Mouse (Mus musculus) 3T3-L1 (cell line): ENCODE results near the gene Kalrn.

Source experiments
- DNase-seq: peaks from one replicate; pipeline ENCODE4 v3.0.0-alpha.2; 2015; ENCODE audit warnings: low read depth, low spot score

Kalrn gene

DNA sequence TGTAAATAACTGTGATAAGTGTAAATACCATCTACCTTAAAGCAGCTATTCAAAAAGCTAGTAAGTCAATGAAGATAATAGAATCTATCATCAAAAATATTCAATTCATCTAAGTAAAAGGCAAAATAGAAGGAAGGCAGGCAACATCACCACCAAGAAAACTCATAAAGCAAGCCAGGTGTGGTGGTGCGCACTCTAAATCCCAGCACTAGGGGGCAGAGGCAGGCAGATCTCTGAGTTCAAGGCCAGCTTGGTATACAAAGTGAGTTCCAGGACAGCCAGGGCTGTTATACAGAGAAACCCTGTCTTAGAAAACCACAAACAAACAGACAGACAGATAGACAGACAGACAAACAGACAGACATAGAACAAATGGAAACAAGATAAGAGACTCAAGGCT lies 305.6 kb downstream of the Kalrn start:
- DNase-seq: peak; percentile 39

DNA sequence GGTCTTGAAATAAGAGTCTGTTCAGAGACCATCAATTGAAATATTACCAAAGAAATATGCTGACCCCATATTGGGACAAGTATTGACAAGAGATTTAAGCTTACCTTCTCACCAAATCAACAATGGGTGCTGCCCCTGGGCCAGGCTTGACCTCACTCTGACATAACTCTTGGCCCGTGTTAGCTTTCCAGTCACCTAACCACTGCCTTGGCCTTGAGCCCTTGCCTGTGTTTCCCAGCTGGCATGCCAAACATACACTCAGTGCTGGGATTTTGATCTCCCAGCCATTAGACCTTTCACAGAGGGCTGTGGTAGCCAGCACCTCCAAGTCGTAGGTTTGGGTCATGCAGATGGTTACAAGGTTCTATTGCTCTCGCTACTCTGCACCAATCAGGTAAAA lies 308.7 kb downstream of the Kalrn start:
- peak; percentile 36 for DNase-seq

DNA sequence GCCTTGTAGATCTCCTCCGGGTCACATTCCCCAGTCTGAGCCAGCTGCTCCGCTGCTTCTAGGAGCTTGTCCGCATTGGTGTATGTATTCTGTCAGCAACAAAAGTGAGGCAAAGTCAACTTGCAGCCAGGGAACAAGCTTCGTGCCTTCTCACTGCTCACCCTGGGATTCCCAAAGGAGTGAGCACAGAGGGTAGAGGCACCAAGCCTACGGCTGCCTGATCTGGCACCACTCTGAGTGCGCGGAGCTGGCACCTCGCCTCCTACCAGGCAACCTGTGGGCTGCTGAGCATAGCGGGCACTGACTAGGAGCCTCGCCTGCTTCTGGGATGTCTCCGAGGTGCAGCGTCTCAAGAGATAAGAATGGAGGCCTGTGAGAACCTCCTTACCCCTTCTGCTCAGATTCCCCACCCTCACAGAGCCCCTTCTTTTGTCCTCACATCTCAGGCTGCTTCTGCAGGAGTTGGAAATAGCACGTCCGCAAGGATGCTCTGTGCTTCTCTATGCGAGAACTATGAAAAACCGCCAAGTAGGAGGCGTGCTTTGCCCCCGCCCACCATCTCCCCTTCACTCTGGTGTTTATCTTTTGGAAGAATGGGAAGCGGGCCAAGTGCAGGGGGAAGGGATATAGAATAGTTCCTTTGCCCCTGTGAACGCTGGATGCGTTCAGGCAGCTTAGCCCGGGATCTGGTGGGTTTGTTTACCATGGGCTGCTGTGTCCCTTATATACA lies 310.4 kb downstream of the Kalrn start:
- no peak for DNase-seq

DNA sequence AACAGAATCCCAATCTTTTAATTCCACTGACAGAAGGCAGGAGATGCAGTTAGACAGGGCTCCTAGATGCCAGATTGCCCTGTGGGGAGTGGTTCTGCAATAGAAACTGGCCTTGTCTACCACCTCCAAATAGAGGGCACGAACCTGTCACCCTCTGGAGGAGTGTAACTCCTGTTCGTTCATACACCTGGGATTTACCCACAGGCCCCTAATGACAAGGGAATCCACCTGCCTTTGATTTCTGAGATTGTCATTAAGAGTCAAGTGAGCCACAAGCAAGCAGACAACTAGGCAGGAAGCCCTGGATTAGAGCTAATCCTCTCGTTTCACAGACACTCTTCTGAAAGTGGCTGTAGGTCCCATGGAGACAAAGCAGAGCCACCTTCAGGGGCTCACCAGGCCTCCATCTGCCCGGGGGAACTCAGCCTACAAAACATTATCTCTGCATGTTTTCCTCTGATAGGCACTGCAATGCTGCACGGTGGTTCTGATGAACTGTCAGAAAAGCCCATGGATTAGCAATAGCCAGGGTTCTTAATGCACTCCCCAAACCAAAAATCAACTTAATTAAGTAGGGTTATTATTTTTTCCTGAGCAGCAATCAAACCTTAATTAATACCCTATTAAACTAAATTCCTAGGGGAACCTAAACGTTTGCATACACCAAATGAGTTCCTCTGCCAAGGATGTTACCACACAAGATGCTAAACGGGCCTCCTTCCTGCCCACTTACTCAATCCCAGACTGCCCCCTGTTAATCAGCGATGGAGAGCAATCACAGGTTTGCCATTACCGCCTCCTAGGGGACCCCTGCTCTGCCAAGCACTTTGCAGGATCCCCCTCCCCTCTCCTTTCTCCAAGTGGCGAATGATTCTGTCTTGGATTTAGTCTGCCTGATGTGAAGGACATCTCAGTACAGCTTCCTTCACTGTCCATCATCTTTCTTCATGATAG lies 312.1 kb downstream of the Kalrn start:
- no peak for DNase-seq

DNA sequence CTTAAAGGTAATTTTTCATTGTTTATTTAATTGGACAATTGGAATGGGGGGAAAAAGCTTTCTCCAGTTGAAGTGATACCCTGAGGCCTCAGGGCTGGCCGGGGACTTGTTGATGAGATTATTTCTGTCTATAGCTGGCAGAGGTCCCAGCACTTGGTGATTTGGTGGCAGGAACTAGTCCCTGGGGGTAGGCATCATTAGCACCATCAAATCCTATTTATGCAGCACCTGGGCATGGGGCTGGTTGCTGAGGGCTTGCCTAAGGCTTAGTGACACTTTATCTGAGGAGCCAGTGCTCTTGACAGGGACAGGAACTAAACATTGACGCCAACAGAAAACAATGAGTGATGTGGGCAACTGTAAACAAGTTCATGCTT lies 318.7 kb downstream of the Kalrn start:
- no peak for DNase-seq

DNA sequence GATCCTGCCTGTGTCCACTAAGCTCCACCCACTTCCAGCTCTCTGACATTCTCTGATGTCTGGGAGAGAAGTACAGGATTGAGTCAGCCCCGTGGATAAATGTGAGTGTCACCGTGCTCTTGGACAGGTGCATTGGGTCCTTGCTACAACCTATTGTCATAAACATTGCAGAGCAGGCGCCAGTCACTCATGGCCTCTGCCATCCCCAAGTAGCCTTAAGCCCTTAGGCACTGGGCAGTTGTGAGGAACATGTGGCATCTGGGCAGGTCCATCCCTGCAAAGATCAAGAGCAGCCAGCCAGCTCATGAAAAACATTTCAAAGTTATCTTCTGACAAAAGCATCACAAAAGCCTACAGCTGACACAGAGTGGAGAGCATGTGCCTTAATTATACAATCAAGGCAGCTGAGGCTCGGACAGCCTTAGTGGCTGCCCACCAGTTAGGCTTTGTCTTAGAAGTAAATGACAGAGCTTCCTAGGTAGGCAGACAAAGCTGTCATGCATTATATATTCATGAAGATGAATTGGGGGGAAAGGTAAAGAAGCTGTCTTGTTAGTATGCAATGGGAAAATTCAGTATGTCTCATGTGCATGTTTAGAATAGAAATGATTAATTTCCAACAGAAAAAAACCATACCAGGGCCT lies 319.2 kb downstream of the Kalrn start:
- DNase-seq: no peak

DNA sequence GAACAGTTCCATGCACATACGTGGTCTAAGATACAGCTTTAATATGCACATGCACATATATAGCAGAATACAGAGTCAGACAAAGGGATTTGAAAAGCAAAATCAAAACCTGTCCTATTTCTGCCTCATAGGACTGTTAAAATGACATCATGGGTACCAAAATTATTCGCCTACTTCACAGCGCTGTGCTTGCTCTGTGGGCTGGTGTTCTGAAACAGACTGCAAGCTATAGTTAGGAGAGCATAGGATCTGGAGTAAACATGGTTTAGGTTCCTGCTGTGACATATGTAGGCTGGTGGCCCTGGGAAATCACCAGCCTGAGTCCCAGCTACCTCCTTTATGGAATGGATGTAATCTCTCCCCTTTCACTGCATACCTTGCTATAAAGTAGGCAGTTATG lies 320.7 kb downstream of the Kalrn start:
- no peak for DNase-seq

DNA sequence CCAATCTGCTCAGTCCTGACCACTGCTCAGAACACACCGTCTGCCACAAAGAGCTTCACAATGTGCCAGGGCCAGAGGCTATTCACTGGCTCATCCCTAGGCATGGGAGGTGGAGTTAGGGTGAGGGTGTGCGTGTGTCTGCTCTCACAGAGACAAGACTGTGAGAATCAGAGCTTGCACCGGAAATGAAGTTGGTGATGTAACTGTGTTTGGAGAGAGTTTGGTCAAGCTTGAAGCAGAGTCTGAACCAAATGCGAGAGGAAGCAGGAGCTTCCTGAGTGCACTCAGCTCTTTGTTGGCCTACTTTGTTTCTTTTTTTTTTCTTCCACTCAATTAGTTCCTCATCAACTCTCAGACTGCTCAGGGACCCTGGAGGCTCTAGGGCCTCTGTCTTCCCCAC lies 325.1 kb downstream of the Kalrn start:
- no peak for DNase-seq

DNA sequence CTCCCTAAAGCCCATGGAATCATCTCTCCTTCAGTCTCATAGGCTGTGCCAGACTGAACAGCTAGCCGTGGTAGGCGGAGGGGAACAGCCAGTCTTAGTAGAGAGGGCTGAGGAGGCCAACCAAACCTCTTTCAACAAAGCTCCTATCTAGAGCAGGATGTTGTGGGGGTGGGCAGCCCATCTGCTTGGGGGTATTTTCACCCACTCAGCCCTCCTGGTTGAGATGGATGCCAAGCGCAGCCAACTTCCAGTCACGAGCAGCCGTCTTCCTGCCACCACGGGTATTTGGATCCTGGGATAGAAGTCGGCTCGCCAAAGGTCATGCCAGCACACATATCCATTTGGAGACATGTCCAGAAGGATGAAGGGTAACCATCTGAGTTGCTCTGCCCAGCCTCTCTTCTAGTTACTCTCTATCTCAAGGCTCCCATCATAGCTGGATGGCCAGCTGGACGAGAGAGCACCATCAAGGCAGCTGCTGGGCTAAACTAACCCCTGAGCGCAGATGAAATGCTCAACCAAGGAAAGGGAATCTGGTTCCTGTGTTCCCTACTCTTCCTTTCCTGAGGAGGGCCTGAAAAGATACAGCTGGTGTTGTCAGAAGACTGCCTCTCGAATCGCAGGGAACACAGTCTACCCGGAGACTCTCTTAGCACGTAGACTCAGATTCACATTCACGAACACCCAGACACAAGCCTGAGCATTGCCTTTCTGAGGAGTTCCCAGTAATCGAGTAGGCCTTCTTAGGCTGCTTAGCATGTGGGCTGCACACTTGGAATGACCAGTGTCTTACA lies 331.2 kb downstream of the Kalrn start:
- no peak for DNase-seq

DNA sequence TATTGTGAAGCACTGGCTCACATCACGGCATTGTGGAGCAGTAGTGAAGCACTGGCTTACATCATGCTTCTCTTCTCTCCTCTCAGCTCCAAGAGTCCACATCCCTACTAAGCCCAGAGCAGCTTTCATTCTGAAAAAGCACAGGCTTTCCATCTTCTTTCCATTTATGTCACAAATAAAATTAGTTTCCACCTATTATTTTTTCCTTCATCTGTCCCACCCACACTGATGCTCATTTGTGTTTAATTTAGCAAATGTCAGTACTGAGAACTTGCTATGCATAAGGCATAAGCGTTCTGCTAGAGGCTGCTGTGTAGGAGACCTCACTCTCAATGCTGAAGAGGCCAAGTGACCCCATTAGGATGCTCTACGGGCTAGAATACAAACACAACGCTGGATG lies 333.7 kb downstream of the Kalrn start:
- DNase-seq: no peak

DNA sequence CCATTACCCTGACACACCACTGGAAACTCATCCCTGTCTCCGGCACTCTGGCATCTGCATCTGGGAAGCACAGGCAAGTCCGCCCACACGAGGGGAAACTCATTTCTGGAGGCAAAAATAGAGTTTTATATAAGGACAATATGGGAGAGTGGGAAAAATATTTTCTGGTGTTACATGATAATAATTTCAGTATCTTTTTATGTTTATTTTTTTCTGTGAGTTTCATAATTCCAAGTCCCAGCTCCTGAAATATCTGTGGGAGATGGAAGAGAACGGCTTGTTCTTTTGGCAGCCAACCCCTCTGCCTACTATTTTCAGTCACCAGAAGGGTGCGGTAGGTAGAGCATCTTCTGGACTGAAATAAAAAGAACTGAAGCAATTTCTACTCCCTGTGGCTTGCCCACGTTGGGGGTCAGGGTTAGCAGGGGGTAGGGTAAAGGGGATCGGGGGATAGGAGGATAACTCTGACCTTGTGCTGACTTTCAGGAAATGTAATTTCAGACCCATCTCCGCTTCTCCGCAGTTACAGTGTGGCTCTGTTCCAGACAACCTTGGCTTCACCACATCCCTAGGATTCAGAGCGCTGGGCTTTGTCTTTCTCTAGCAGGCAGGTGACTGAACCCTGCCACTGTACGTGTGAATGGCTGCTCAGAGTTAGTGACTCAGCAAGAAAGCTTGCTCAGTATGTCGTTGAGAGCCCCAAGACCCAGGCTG lies 336.3 kb downstream of the Kalrn start:
- peak; percentile 54 for DNase-seq

DNA sequence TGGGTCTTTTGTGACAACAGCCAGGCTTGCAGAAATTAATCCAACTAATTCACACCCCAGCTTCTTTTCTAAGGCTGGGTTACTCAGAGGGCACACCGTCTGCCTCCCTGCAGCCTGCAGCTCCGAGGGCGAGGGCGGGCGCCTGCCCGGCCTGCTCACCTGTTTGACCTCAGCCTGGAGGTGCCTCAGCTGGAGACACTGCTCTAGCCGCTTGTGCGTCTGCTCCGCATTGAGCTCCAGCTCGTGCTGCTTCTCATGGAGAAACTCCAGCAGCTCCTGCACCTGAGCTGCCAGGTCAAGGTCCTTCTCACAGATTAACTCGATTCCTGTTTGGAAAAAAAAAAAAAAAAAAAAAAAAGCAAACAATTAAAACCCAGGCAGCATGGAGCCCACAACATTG lies 338.2 kb downstream of the Kalrn start:
- no peak for DNase-seq

DNA sequence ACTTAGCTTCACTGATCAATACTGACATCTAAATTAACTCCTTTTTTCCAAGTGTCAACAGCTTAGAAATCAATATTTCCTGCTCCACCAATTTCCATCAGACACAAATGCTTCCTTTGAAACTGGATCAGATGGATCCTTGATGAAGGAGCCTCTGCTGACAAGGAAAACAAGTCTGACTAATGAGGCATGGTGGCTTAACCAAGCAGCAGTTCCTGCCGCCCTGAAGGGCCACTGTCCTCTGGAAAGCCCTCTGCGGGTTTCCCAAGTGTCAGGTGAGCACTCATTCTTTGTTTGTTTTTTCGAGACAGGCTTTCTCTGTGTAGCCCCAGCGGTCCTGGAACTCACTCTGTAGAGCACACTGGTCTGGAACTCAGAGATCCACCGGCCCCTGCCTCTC lies 341.4 kb downstream of the Kalrn start:
- no peak for DNase-seq

DNA sequence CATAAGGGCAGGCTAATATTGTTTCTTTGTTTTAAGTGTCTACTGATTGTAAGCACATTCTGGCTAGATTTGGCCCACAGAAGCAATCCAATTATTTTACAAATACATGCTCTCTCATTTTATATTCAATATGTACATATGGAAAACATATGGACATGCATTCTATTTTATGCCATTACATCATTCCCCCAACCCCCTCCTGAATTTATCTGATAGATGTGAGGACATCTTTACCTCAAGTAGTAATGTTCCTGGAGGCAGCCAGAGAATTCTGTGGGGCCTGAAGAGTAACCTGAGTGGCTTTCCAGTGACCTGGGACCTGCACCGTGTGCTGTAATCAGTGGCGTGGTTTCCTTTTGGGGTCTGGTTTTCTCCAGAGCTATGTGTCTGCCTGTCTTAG lies 342.2 kb downstream of the Kalrn start:
- no peak for DNase-seq

DNA sequence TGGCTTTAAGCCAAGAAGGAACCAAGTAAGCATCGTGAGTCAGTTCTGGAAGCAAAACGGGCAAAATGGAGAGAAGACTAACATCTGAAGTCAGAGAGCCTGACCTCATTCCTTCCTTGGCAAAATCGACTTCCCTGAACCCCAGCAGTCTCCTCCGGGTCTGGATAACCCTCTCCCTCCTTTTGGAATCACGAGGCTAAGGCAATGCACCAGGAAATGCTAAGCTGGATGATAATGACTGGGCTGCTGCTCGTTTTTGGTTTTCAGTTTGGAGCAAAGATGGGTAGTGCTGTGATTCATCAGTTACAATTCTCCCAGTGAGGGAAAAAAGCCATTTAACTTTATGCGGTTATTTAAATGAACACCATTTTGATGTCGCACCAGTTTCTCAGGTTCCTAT lies 344.0 kb downstream of the Kalrn start:
- no peak for DNase-seq

DNA sequence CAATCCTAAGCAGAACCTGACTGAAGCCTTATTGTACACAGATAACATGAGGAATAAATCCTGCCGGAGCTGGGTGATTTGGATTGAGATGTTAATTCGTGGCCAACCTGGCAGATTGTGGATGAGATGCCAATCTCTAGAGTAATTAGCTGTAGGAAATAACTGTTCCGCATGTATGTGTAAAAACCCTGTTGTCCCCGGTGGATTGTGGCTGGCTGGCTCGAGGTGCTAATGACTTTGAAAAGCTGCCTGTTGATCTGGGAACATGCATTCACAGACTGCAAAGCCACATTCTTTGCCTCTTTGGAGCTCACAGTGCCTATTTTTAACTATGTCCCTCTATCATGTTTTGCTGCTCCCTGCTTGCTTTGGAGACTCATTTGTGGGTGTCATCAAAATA lies 344.7 kb downstream of the Kalrn start:
- no peak for DNase-seq

DNA sequence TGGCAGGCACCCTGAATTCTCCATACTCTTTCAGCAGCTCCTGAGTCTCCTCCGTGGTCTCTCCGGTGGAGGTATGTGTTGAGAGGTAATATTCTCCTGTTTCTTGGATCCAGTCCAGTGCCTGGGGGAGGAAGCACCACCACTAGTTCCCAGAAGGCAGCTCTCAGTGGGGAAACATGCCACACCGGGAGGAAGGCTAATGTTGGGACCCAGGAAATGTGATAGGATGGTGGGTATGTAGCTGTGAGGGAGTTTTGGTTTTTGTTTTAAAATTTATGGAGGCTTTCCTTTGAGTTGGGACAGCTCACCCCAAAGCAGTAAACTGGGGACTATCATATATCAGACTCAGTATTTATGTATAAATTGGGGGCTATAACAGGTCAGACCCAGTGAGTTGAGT lies 361.2 kb downstream of the Kalrn start:
- no peak for DNase-seq

DNA sequence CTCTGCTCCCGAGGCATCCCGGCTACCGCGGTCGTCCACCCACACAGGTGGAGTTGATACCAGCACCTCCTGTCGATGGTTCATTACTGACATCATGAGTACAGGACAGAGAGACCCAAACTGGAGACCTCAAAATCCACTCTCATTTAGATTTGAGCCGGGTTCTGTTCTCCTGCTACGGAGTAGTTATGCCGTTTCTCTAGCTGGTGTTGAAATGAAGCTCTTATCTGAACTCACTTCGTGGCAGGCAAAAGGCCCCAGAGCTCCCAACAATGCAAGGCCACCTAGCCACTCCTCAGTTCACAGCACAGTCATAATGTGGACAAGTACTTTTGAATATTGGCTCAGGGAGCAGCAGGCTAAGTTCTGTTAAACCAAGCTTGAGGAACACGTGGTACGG lies 362.1 kb downstream of the Kalrn start:
- no peak for DNase-seq

DNA sequence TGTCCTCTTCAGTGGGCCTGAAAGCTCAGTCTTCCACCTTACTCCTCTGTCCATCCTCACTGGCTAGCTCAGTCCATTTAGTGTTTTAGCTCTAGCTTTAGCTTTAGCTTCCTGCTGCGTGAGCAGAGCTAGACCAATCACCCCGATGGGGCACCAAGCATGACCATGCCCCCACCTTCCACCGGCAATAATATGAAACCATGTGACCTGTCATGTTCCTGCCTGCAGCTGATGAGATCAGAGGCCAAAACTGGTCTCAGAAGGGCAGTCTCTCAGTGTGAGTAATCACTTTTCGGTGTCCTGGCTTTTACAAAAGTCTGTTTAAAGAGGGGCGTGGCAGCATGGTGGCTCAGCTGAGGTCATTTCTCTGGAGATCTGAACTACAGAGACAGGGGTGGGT lies 364.6 kb downstream of the Kalrn start:
- DNase-seq: peak; percentile 46

DNA sequence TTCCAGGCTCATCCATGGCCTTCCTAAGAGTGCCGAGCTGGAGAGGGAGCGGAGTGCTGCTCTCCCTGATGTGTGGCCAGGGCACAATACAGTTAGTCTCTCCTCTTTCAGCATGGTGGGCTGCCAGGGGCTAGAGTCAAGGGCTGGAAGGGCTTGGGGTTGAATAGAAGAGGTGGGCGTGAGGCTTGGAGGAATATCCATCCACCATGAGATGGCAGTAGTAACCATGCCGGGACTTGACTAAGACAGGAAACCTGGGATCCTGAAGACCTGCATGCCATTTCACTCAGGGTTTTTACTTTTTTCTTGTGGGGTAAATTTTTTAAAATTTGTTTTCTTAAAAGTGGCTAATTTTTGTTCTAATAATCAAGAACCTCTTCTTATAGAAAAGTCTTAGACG lies 365.4 kb downstream of the Kalrn start:
- DNase-seq: no peak

DNA sequence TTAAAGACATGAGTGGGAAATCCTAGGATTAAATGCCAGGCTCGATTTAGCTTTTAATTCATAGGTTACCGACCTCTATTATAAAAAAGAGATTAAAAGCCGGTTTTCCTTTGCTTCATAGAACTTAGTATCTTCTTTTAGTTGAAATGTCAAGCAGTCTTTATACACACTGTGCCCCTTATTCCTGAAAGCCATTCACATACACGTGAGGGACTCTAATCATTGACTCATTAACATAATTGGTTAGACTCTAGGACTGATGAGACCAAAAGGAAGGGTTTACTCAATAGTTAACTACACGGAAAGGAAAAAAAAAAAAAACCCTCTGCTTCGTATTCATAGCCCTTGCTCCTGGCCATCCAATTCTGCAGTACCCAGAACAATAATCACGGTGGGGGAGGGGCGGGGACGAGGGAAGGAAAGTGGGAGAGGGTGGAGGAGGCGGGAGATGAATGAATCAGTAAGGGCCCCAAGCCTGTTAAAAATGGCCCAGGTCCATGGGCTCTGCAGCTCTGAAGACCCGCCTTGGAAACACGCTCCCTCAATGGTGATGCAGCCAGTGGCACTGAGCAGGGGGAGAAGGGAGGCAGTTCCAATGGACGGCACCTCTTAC lies 368.7 kb downstream of the Kalrn start:
- no peak for DNase-seq
